Mouse (Mus musculus) brain, embryonic 14.5 days (tissue): ENCODE data around the gene Atat1. TPM values are rescaled to one million over a fixed set of nuclear protein-coding genes. Genes with fewer than 3 reads are reported as not detected.
"Not testable (repeated sequence)": the region's sequence is repeated elsewhere in the genome, so short reads cannot be mapped to it uniquely, and the experiment has no call there.

ENCODE experiments used
- DNase-seq: peaks from one replicate; pipeline ENCODE4 v3.0.0-alpha.2; 2011; ENCODE audit warnings: low read depth
- CTCF ChIP-seq: fragments of 200-500 bp; IDR thresholded peaks from 2 replicates; pipeline ENCODE4 v1.5.1; 2012; ENCODE audit warnings: inconsistent platforms, mild to moderate bottlenecking, moderate library complexity, borderline replicate concordance; ENCODE audit not compliant: insufficient read depth, insufficient read length; ENCODE audit errors: extremely low read depth
- POLR2A ChIP-seq: fragments of 200-500 bp; IDR thresholded peaks from 2 replicates; pipeline ENCODE4 v1.6.1; 2012; ENCODE audit warnings: mild to moderate bottlenecking, inconsistent platforms, borderline replicate concordance; ENCODE audit not compliant: poor library complexity, insufficient read depth, insufficient read length, severe bottlenecking; ENCODE audit errors: extremely low read depth
- polyA plus RNA-seq: library from polyadenylated mRNA; depleted of rRNA; stranded (reverse); fragments of >200 nt; gene quantifications from 2 replicates; pipeline ENCODE4 v1.2.3, GENCODE M21; 2012; rRNA removed

Gene Atat1
- 638 and 656 TPM in 2 replicates for polyA plus RNA-seq

- TF ChIP-seq CTCF: no peak
- TF ChIP-seq POLR2A: peak; percentile 91; the same call in 1 of the 2 replicates
These were observed at the start of gene Atat1 for GRCm38 (mm10) chr17:35909919-35910369. Gene Atat1, minus strand, starts transcription at chr17:35910075.

DNA sequence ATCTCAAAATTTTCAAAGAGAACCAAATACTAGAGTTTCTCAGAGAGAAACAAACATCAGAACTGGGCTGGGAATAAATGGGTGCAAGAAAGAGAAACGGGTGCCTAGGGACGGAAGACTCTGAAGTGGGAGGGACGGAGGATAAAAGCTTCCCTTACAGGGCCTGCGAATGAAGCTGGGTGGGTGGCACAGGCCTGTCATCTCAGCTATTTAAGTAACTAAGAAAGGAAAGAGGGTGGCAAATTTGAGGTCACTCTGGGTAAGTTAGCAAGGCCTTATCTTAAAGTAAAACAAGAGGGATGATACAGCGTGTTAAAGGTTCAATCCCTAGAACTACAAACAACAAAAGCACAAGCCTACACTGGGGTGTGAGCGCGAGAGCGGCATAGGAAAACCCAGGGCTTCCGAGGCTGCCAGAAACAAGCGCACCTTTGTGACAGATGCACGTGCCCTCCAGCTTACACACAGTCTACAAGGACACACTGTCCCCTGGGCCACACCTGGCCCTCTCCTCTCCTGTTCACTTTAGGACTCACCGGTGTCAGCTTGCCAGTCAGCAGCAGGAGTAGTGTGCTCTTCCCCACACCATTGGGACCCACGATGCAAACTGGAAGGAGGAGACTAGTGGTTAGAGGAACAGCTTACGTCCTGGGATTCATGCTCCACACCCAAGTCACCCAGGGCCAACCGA lies 48.8 kb upstream of the Atat1 start:
- TF ChIP-seq POLR2A: no peak
- TF ChIP-seq CTCF: no peak
- no peak for DNase-seq

More at GRCm38 (mm10) chr17:35909919-35910369, at the start of gene Atat1:
- peak; percentile 97 for DNase-seq

- no peak for TF ChIP-seq POLR2A
- TF ChIP-seq CTCF: no peak
- DNase-seq: no peak
These were observed 44.8 kb upstream of the Atat1 start for GRCm38 (mm10) chr17:35954665-35955064.

GRCm38 (mm10) chr17:35952559-35952958 lies 42.7 kb upstream of the Atat1 start:
- not testable (repeated sequence) for DNase-seq

- not testable (repeated sequence) for DNase-seq
These were observed 41.1 kb upstream of the Atat1 start for GRCm38 (mm10) chr17:35950946-35951345.

- TF ChIP-seq CTCF (no peak), POLR2A (no peak)
These were observed 30.1 kb upstream of the Atat1 start for GRCm38 (mm10) chr17:35939941-35940340.

GRCm38 (mm10) chr17:35939108-35939507 lies 29.2 kb upstream of the Atat1 start:
- no peak for TF ChIP-seq CTCF
- no peak for TF ChIP-seq POLR2A
- DNase-seq: no peak

More at GRCm38 (mm10) chr17:35939941-35940340, 30.1 kb upstream of the Atat1 start:
- DNase-seq: no peak

DNA sequence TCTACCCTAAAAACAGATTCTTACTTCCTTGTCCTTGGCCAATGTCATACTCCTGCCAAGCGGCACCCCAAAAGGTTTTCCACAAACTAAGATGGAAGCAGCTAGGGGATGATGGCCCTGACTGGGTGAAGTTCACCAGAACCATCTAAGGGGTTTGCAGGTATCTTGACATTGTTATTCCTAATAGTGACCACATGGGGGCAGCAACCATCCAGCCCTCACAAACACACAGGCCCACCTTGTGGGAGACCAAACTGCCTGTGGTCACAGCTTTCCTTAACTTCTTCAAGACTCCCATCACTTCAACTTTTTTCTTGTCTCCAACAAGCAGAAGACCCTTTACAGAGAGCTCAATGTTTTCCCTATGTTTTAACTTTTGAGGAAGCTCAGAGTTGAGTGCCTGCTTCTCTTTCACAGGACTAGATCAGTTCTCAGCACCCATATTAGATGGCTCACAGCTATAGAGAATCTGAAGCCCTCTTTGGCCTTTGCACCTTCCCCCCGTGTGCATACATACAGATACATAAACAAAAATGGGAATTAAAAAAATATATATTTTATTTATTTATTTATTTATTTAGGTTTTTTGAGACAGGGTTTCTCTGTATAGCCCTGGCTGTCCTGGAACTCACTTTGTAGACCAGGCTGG lies 27.9 kb upstream of the Atat1 start:
- peak; percentile 83 for TF ChIP-seq CTCF
- TF ChIP-seq POLR2A: no peak
- peak; percentile 87 for DNase-seq

DNA sequence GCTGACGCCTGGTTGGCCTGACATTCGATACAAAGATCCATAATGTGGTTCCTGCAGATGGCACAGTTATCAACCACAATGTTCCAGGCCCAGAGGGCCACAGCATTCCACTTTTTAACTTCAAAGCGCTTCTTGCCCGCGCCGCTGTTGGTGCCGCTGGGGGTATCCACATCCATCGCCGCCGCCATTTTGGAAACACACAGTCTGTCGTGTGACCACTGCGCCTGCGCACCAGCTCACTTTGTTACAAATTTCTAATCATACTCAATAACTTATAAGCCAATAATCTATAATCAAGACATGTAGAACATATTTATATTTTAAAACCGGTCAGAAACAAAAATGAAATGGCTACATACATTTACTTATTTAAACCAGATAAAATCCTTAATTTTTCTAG lies 25.9 kb upstream of the Atat1 start:
- not testable (repeated sequence) for DNase-seq

DNA sequence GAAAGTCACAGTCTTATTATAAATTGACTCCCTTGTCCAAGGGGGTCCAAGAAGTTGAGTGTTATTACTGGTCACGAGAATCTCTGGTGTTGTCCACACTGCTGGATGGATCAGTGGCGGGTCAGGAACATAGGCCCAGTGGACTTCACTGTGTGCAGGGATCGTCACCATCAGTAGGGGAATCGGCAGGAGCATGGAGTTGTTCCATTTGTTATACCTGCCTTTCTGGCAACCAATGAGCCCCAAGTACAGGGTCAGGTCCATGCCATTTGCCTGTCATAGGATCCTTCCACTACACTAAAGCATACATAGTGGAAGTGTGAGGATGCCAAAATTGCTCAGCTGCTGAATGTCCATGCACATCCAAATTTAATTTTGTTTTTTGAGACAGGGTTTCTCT lies 22.7 kb upstream of the Atat1 start:
- no peak for DNase-seq

GRCm38 (mm10) chr17:35930627-35931026 lies 20.8 kb upstream of the Atat1 start:
- no peak for DNase-seq
- TF ChIP-seq POLR2A: no peak
- no peak for TF ChIP-seq CTCF

More for the DNA sequence above, 22.7 kb upstream of the Atat1 start:
- TF ChIP-seq POLR2A: no peak
- no peak for TF ChIP-seq CTCF

- no peak for DNase-seq
- TF ChIP-seq CTCF: no peak
- TF ChIP-seq POLR2A: no peak
These were observed 19.7 kb upstream of the Atat1 start for GRCm38 (mm10) chr17:35929534-35929933.
